ENCODE assay signal across 8 mouse cellular contexts in genomic region chr8:47675786-47676185, GRCm38 (mm10). TPM values are rescaled to one million over a fixed set of nuclear protein-coding genes. Genes with fewer than 3 reads are reported as not detected.
DNase-seq lines count a peak whose midpoint lies in the region; ATAC-seq and TF ChIP-seq lines count a peak whose summit lies in the region.

No protein-coding gene starts in this region.

- no peaks in the 10 kb centered on the region for H3K9me3 ChIP-seq in kidney, embryonic 16.5 days (ENCODE audit: low read length)
- H3K9me3 ChIP-seq in CH12.LX (replicated peaks; ENCODE audit: low read length) = no peaks in the 10 kb centered on the region
- no peaks in the 10 kb centered on the region for H3K9me3 ChIP-seq in hindbrain, embryonic 11.5 days (ENCODE audit: control insufficient read depth, low read length)
- no peaks in the 10 kb centered on the region for H3K9me3 ChIP-seq in megakaryocyte, embryonic 14.5 days
- H3K9me3 ChIP-seq in stomach, embryonic 16.5 days (replicated peaks; ENCODE audit: control insufficient read depth, low read length) = no peaks in the 10 kb centered on the region

- H3K36me3 ChIP-seq in kidney, embryonic 16.5 days (ENCODE audit: insufficient read depth, low read length) = 0 out of 2 replicates have a peak, but pooled peaks cover 9% of the 10 kb centered on the region
- peaks cover 0 to 3% of the 10 kb centered on the region in 2 experiments for H3K36me3 ChIP-seq in CH12.LX (replicated peaks in 1 of 2; ENCODE audit: control insufficient read depth in 1 of 2, insufficient read depth in 1 of 2, low read length in 1 of 2)
- H3K36me3 ChIP-seq in hindbrain, embryonic 11.5 days (ENCODE audit: control insufficient read depth, insufficient read depth, low read length) = no peaks in the 10 kb centered on the region
- H3K36me3 ChIP-seq in megakaryocyte, embryonic 14.5 days (replicated peaks; ENCODE audit: low read length) = peaks cover 21% of the 10 kb centered on the region
- H3K36me3 ChIP-seq in stomach, embryonic 16.5 days (ENCODE audit: control insufficient read depth, insufficient read depth, low read length) = no peaks in the 10 kb centered on the region

- no peak for DNase-seq in kidney, adult 8-10 months
- DNase-seq in CH12.LX (ENCODE audit: extremely low read depth) = peak; percentile 66
- DNase-seq in c-Kit-negative CD71-positive TER-119-positive erythroid progenitor cells, embryonic 14.5 days (ENCODE audit: low read depth, low spot score) = peak; percentile 38
- DNase-seq in hindbrain, embryonic 11.5 days (ENCODE audit: low spot score) = peak; percentile 75
- DNase-seq in kidney, adult 18-20 months = no peak

- H3K27ac ChIP-seq in kidney, embryonic 16.5 days (ENCODE audit: low read length) = peak overlapping the region; percentile 99
- peak overlapping the region; percentile 83 for H3K27ac ChIP-seq in CH12.LX (ENCODE audit: insufficient read depth, low read depth)
- H3K27ac ChIP-seq in hindbrain, embryonic 11.5 days (ENCODE audit: low read depth, low read length) = peak overlapping the region; percentile 95
- H3K27ac ChIP-seq in stomach, embryonic 16.5 days (ENCODE audit: low read length) = peak overlapping the region; percentile 98

- peak overlapping the region; percentile 92 for H3K9ac ChIP-seq in kidney, embryonic 16.5 days (replicated peaks; ENCODE audit: low read length)
- peak overlapping the region; percentile 86 for H3K9ac ChIP-seq in CH12.LX (ENCODE audit: insufficient read depth, low read depth)
- peak overlapping the region; percentile 90 for H3K9ac ChIP-seq in hindbrain, embryonic 11.5 days (ENCODE audit: low read depth, low read length)
- H3K9ac ChIP-seq in stomach, embryonic 16.5 days (ENCODE audit: low read length) = peak overlapping the region; percentile 90

- H3K27me3 ChIP-seq in kidney, embryonic 16.5 days (ENCODE audit: insufficient read depth, low read length) = no peaks in the 10 kb centered on the region
- H3K27me3 ChIP-seq in CH12.LX (replicated peaks) = no peaks in the 10 kb centered on the region
- no peaks in the 10 kb centered on the region for H3K27me3 ChIP-seq in hindbrain, embryonic 11.5 days (ENCODE audit: control insufficient read depth, insufficient read depth, low read length)
- H3K27me3 ChIP-seq in megakaryocyte, embryonic 14.5 days (replicated peaks) = no peaks in the 10 kb centered on the region
- H3K27me3 ChIP-seq in stomach, embryonic 16.5 days (ENCODE audit: control insufficient read depth, insufficient read depth, low read length) = no peaks in the 10 kb centered on the region

- peaks cover 12% of the 10 kb centered on the region for H3K4me1 ChIP-seq in kidney, embryonic 16.5 days (ENCODE audit: insufficient read depth, low read length)
- H3K4me1 ChIP-seq in CH12.LX (ENCODE audit: control insufficient read depth in 1 of 2, insufficient read depth in 2 of 2) = peaks cover 0 to 17% of the 10 kb centered on the region in 2 experiments; a peak in 2 of 4 replicates
- H3K4me1 ChIP-seq in hindbrain, embryonic 11.5 days (replicated peaks; ENCODE audit: control insufficient read depth, insufficient read depth, low read length) = no peaks in the 10 kb centered on the region
- peaks cover 47% of the 10 kb centered on the region for H3K4me1 ChIP-seq in megakaryocyte, embryonic 14.5 days
- H3K4me1 ChIP-seq in stomach, embryonic 16.5 days (ENCODE audit: control insufficient read depth, insufficient read depth, low read length) = peaks cover 9% of the 10 kb centered on the region; the same call in 1 of the 2 replicates

- WGBS in kidney, embryonic 16.5 days = 0% methylated on average over 20 of the region's 20 CpGs
- under 1% methylated on average over 20 of the region's 20 CpGs for WGBS in hindbrain, embryonic 11.5 days
- 1% methylated on average over 20 of the region's 20 CpGs for WGBS in stomach, embryonic 16.5 days

- peak overlapping the region; percentile 76 for H3K4me2 ChIP-seq in kidney, embryonic 16.5 days (replicated peaks; ENCODE audit: low read depth, low read length)
- peak overlapping the region; percentile 4; the same call in 1 of the 2 replicates for H3K4me2 ChIP-seq in CH12.LX (ENCODE audit: insufficient read depth, low read depth, poor library complexity, severe bottlenecking)
- H3K4me2 ChIP-seq in hindbrain, embryonic 11.5 days (replicated peaks; ENCODE audit: low read depth, low read length) = peak overlapping the region; percentile 47
- H3K4me2 ChIP-seq in stomach, embryonic 16.5 days (ENCODE audit: low read depth, low read length) = peak overlapping the region; percentile 58

- dilution Hi-C loops in CH12.LX (cut with MboI; ENCODE audit: extremely low pct_ligation_motif_present, extremely low pct_unique_long_range_greater_than_20kb, low sequenced_read_pairs) = no loop called here

- H3K4me3 ChIP-seq in kidney, embryonic 16.5 days (ENCODE audit: low read length) = peak overlapping the region; percentile 100
- H3K4me3 ChIP-seq in CH12.LX (replicated peaks in 1 of 3; ENCODE audit: low read depth in 2 of 3, low read length in 2 of 3, poor library complexity in 1 of 3) = peak overlapping the region; percentile 59 to 97 (median 83)
- H3K4me3 ChIP-seq in hindbrain, embryonic 11.5 days (ENCODE audit: low read depth, low read length) = peak overlapping the region; percentile 92
- peak overlapping the region; percentile 100 for H3K4me3 ChIP-seq in megakaryocyte, embryonic 14.5 days (replicated peaks)
- H3K4me3 ChIP-seq in stomach, embryonic 16.5 days (replicated peaks; ENCODE audit: low read length) = peak overlapping the region; percentile 98

- H3K79me2 ChIP-seq in CH12.LX (replicated peaks; ENCODE audit: control insufficient read depth, extremely low read depth, insufficient read depth, poor library complexity, severe bottlenecking) = peaks cover 4% of the 10 kb centered on the region; the same call in 1 of the 2 replicates

- no peak for TF ChIP-seq EP300 in CH12.LX (IDR thresholded peaks at IDR 0.05; ENCODE audit: low read length)

- peak; percentile 6 for ATAC-seq in kidney, embryonic 16.5 days (ENCODE audit: low FRiP score, low TSS enrichment)
- ATAC-seq in hindbrain, embryonic 11.5 days (ENCODE audit: low FRiP score) = no peak; the same call in 1 of the 2 replicates
- no peak for ATAC-seq in stomach, embryonic 16.5 days (ENCODE audit: insufficient read depth, low FRiP score)

- in situ Hi-C loops in CH12.LX (cut with MboI; ENCODE audit: low pct_ligation_motif_present, low pct_unique_long_range_greater_than_20kb, low sequenced_read_pairs) = loop anchor here (5.0 to 25.0 kb wide), 3 partner anchors 37 to 288 kb away; partner anchors contain the start of genes Cdkn2aip, Rwdd4a and Trappc11

- 0 out of 4 replicates have a peak, but pooled peaks of 1 of the 2 experiments have one; percentile 13 for TF ChIP-seq CTCF in CH12.LX (conservative IDR thresholded peaks at IDR 0.05 in 1 of 2, IDR thresholded peaks at IDR 0.05 in 1 of 2; ENCODE audit: low read depth in 2 of 2, low read length in 2 of 2)

- TF ChIP-seq POLR2A in CH12.LX (IDR thresholded peaks at IDR 0.05; ENCODE audit: low read depth, low read length) = no peak

- no peak for TF ChIP-seq RAD21 in CH12.LX (IDR thresholded peaks at IDR 0.05; ENCODE audit: low read depth, low read length)

TF ChIP-seq in CH12.LX, 34 proteins besides CTCF, POLR2A, EP300 and RAD21:
- TF ChIP-seq SMC3 (IDR thresholded peaks at IDR 0.05; ENCODE audit: low read depth, low read length) (peak; percentile 6; the same call in 1 of the 2 replicates), SIN3A (IDR thresholded peaks at IDR 0.05; ENCODE audit: low read length) (peak; percentile 50), HCFC1 (IDR thresholded peaks at IDR 0.05; ENCODE audit: low read depth, low read length) (no peak), ELF1 (IDR thresholded peaks at IDR 0.05; ENCODE audit: low read depth, low read length) (peak; percentile 49; the same call in 1 of the 2 replicates), E2F4 (IDR thresholded peaks at IDR 0.05; ENCODE audit: insufficient replicate concordance, low read depth, low read length) (0 out of 2 replicates have a peak, but pooled peaks have one; percentile 15), POLR2AphosphoS2 (IDR thresholded peaks at IDR 0.05; ENCODE audit: low read depth, low read length) (no peak), JUND (conservative IDR thresholded peaks at IDR 0.05; ENCODE audit: low read depth, low read length) (no peak), CHD1 (IDR thresholded peaks at IDR 0.05; ENCODE audit: low read depth, low read length) (peak; percentile 44; the same call in 1 of the 2 replicates)

RNA-seq across cellular contexts. Expression of gene Ing2, which starts 0.4 kb away (rescaled TPM):
- 9.9 and 11.6 TPM in 2 replicates for polyA plus RNA-seq in kidney, embryonic 16.5 days (2015; fragmentation: Nextera tagmentation; extraction: Ambion mirVana)
- 5.9 and 7.2 TPM in 2 replicates for total RNA-seq in CH12.LX (2012; rRNA removed)
- total RNA-seq in CH12.LX (2014; rRNA removed) = 16.8 and 21.4 TPM in 2 replicates
- polyA plus RNA-seq in CH12.LX (2012; ENCODE audit: insufficient read length, low read depth) = 22.0 and 25.1 TPM in 2 replicates
- polyA plus RNA-seq in hindbrain, embryonic 11.5 days (2014; fragmentation: Nextera tagmentation; extraction: Ambion mirVana) = 13.2 and 13.3 TPM in 2 replicates
- polyA plus RNA-seq in megakaryocyte, embryonic 14.5 days (2012; ENCODE audit: insufficient read depth, low replicate concordance) = 5.4 and 5.7 TPM in 2 replicates
- polyA plus RNA-seq in stomach, embryonic 16.5 days (2015; fragmentation: Nextera tagmentation; extraction: Ambion mirVana) = 7.6 and 9.5 TPM in 2 replicates

RNA-seq across cellular contexts. Expression of gene Cdkn2aip, which starts 37.9 kb away (rescaled TPM):
- polyA plus RNA-seq in kidney, embryonic 16.5 days (2015; fragmentation: Nextera tagmentation; extraction: Ambion mirVana) = 28.0 and 28.8 TPM in 2 replicates
- total RNA-seq in CH12.LX (2012; rRNA removed) (6.7 and 8.7 TPM in 2 replicates), CH12.LX (2014; rRNA removed) (14.7 and 15.5 TPM in 2 replicates)
- 6.9 and 7.1 TPM in 2 replicates for polyA plus RNA-seq in CH12.LX (2012; ENCODE audit: insufficient read length, low read depth)
- polyA plus RNA-seq in hindbrain, embryonic 11.5 days (2014; fragmentation: Nextera tagmentation; extraction: Ambion mirVana) = 46.3 and 50.8 TPM in 2 replicates
- polyA plus RNA-seq in megakaryocyte, embryonic 14.5 days (2012; ENCODE audit: insufficient read depth, low replicate concordance) = 4.5 and 5.9 TPM in 2 replicates
- polyA plus RNA-seq in stomach, embryonic 16.5 days (2015; fragmentation: Nextera tagmentation; extraction: Ambion mirVana) = 18.6 and 18.8 TPM in 2 replicates

Comparison
In these comparisons a context has a peak if more than half of its experiments do, and no peak if none do; other contexts are left out.
1. H3K4me2 ChIP-seq: peak in every context shown above with its lines; median percentile 76 in kidney, embryonic 16.5 days; 58 in stomach, embryonic 16.5 days; 47 in hindbrain, embryonic 11.5 days; 4 in CH12.LX.
2. DNase-seq: peak in CH12.LX (single experiment), c-Kit-negative CD71-positive TER-119-positive erythroid progenitor cells, embryonic 14.5 days (single experiment) and hindbrain, embryonic 11.5 days (single experiment); none in kidney, adult 8-10 months (0 of 2) and kidney, adult 18-20 months (single experiment).
3. Peak in every context shown above with its lines, with median percentiles within 50 percentile points of each other: H3K27ac ChIP-seq, H3K4me3 ChIP-seq and H3K9ac ChIP-seq.